Mouse (Mus musculus) lung, adult 2 months (tissue): ENCODE measurements around the gene Nelfa.

ENCODE experiments used
- CTCF ChIP-seq: fragments of 200-500 bp; IDR thresholded peaks from 2 replicates; pipeline ENCODE4 v1.5.1; 2011; ENCODE audit warnings: mild to moderate bottlenecking, low read length, control low read depth; ENCODE audit not compliant: insufficient read depth
- POLR2A ChIP-seq: fragments of 200-500 bp; IDR thresholded peaks from 2 replicates; pipeline ENCODE4 v1.6.1; 2011; ENCODE audit warnings: low read depth, mild to moderate bottlenecking, control low read depth, low read length, borderline replicate concordance; ENCODE audit errors: extremely low read depth

DNA sequence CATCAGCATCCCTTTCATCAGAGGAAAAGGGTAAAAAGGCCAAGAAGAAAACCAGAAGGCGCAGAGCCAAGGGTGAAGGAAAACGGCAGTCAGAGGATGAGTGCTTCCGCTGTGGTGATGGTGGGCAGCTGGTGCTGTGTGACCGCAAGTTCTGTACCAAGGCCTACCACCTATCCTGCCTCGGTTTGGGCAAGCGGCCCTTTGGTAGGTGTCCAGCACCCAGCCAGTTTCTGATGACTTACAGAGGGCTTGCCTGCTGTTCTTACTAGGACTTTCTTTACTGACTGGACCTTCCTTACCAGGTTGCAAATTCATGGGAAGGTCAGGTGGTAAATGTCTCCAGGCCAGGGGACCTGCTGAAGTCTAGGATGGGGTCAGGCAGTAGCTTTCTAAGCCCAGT lies 42.8 kb downstream of the Nelfa start:
- no peak for TF ChIP-seq POLR2A
- TF ChIP-seq CTCF: no peak
